Mouse (Mus musculus): ENCODE results near the gene Trak1. TPM values are rescaled to one million over a fixed set of nuclear protein-coding genes. Genes with fewer than 3 reads are reported as not detected.
A peak's percentile ranks its signal among the peaks of the same experiment; 100 is the strongest.

The Trak1 gene
- 100 to 1,000 TPM; 180 to 193 TPM for total RNA-seq (2021)
- long read RNA-seq, experiment 1, full-length matches to known transcripts = 16 of 81 reads
- long read RNA-seq, experiment 1, partial matches to known transcripts = 14 of 81 reads
- long read RNA-seq, experiment 1, other reads (novel, unspliced or antisense) = 51 of 81 reads
- long read RNA-seq, experiment 2, full-length matches to known transcripts = 50 of 112 reads
- long read RNA-seq, experiment 2, partial matches to known transcripts = 30 of 112 reads
- long read RNA-seq, experiment 2, other reads (novel, unspliced or antisense) = 32 of 112 reads

DNA sequence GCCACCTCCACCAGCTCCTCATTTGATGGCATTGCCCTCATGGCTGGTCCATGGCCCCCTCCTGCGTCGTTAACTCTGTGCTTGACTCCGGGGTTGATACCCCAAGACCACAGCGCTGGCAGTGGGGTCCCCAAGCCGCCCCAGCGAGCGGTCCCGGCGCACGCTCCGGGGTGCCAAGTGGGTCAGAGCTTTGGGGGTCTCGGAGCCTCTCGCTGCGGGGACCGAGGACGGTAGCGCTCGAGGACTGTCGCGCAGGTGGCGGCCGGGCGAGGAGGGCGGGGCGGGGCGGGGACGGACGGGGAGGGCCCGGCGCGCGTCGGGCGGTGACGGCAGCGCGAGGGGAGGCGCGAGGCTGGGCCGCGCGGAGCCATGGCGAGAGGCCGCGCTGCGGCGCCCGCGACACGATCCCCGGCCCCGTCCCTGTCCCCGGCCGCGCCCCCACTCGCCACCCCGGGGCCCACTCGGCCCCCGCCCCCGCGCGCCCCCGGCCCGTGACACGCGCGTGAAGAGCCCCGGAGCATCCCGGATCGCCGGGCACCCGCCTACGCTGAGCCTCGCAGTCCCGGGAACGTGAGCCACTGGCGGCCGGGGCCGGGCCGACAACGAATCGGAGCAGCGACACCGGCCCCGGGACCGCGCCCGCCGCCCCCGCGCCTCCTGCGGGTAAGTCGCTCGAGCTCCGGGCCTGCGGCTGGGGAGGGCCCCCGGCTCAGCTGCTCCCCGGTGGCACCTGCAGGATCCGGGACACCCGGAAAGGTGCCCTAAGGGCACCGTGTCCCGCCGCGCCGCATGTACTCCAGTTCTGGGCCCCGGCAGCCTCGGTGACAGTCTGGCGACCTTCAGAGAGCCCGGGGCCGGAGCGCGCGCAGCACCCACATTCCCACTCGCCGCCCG lies at the start of gene Trak1:
Gene Trak1 (plus strand): TSS at position 332 of the 894 bp plus-strand sequence.
- peak; percentile 79 for DNase-seq

- peak; percentile 65 for DNase-seq
Observed at GRCm38 (mm10) chr9:121247956-121248775, 49.1 kb upstream of the Trak1 start.

- no peak for DNase-seq
Observed at GRCm38 (mm10) chr9:121249805-121250204, 47.5 kb upstream of the Trak1 start.

- DNase-seq = no peak
Observed at GRCm38 (mm10) chr9:121250854-121251253, 46.4 kb upstream of the Trak1 start.

DNA sequence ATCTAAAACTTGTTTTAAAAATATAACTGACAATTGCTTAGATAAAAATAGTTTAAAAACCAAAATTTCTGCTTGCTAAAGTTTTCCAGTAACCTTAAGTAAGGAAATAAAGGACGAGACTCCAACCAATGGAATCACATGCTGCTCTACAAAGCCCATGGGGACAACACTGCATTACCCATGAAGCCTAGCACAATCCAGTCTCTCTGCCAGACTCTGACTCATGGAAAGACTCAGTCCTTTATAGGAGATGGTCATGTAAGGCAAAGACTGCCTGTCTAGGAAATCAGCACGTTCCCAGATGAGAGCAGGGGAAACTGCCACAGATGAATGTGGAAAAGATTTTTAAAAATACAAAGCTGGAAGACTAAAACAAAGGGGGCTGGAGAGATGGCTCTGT lies 43.3 kb upstream of the Trak1 start:
- peak; percentile 44 for DNase-seq

DNA sequence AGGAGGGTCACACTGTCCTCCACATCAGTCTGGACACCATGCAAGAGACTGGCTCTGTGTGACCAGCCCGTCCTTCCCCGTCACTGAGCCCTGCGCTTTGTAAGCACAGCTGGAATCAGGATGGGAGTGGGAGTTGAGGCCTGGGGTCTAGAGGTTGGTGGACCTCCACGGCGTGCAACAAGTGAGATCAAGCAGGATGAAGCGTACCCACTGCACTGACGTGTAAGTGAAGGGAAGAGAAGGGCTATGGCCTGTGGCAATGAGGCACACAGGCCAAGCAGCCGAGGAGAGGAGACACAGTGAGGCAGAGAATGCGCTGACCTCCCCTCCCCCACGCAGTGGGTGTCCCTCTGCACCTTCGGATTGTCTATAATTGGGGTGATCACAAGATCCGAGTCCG lies 42.5 kb upstream of the Trak1 start:
- DNase-seq = no peak

GRCm38 (mm10) chr9:121257106-121257505 lies 40.2 kb upstream of the Trak1 start:
- DNase-seq = no peak

DNA sequence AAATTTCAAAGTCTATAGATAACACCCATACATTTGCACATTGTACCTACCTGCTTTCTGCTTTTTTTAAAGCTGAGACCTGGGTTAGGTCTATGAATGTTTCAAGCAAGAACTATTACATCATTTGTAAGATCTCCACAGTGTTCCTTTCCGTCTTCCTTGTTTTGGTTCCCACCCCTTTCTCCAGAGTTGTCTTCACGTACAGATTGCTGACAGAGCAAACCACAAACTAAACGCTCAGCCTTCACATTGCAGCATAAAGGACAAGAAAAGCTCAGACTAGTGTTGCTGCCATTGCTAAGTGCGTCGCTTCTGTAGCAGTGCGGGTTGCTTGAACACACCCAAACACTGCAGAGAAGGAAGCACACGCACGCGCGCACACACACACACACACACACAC lies 32.0 kb upstream of the Trak1 start:
- DNase-seq = no peak

GRCm38 (mm10) chr9:121271149-121271548 lies 26.2 kb upstream of the Trak1 start:
- DNase-seq = no peak

DNA sequence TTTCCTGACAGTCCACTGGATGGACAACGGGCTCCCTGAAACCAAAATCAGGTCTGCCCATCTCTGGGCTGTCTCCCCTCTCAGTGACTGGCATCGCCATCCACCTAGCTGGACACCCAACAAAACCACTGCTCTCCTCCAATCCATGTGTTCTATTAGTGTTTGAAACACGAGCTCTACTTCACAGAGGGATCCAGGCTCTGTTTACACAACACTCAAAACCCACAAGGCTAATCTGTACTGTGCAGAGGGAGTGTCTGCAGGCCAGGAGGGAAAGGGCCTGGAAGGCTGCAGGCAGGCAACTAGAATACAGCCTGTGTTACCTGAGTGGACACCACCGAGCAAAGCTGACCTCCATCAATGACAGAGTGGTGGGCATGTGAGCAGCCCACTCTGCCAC lies 25.7 kb upstream of the Trak1 start:
- DNase-seq = no peak

- no peak for DNase-seq
Observed at GRCm38 (mm10) chr9:121276745-121277117, 20.6 kb upstream of the Trak1 start.

DNA sequence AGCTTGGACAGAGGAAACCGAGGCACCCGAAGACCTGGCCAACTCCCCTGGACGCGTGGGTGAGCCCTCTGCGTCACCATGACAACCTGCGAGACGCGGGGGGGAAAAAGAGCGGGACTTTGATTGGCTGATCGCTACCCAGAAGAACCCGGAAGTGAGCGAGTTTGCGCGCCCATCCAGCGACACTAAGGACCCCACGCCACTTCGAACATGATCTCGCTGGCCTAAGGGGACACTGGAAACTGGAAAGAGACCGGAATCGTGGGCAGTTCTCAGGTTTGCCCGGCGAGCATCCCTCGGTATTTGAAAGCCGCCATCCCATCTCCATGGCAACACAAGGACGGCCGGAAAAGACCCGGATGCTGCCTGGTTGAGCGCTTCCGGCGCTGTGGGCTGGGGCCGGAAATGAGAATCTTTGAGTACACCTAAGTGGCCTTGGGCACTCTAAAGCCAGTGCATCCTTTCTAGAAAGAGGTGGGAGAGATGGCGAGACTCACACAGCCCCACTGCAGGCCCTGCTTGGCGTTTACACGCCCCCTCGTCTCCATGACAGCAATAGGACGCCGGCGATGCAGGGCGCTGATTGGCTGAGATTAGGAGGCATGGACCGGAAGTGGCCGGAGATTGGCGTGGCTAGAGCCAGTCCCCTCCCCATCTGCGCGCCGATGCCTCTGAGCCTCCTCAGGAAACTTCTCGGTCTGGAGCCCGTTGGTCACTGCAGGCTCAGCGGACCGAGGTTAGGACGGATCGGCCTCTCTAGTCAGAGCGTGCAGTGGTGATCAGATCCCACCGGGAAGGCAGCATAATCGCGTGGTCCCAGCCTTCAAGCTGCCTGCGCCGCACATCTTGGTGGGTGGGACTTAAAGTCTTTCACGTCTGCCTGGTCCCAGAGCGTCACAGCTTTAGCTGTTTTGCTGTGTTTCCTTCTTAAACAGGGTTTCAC lies 19.9 kb upstream of the Trak1 start, which contains the start of gene Ulk4:
Gene Ulk4 (minus strand): TSS at position 80 of the 943 bp plus-strand sequence.
- DNase-seq = peak; percentile 90

- no peak for DNase-seq
Observed at GRCm38 (mm10) chr9:121279216-121279615, 18.1 kb upstream of the Trak1 start.

DNA sequence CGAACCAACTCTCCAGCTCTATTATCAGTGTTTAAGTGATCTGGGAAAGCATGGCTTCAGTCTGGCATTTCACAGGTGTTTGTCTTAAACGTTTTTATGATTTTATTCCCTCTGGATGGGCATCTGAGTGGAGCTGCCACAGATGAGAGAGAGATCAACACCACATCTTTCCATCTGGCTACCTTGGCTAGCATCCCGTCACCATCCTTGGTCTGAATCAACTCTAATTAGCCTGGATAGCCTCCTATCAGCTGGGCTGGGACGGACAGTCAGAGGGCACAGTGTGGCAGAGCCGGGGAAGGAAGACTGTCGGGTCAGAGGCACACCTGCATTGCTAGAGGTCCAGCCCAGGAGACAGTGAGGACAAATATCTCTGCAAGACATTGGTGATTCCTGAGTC lies 15.4 kb upstream of the Trak1 start:
- DNase-seq = no peak

DNA sequence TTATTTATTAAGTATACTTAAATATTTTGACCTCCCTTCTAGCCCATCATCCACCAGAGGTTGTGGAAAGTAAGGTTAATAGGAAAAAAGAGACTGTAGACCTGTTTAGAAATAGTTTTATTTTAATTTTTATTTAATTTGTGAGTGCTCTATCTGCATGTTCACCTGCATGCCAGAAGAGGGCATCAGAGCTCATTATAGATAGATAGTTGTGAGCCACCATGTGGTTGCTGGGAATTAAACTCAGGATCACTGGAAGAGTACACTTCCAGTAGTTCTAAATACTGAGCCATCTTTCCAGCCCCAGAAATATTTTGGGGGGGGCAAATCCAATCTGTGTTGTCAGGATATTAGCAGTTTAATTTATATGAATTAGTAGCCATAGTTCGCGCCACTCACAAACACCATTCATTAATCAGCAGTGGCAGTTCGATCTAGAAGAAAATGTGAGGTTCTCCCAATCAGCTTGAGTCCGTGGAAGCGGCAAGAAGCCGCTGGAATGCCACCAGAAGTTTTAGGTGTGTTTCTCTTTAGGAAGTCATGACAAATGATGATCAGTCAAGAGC lies 13.6 kb upstream of the Trak1 start:
- DNase-seq = no peak

DNA sequence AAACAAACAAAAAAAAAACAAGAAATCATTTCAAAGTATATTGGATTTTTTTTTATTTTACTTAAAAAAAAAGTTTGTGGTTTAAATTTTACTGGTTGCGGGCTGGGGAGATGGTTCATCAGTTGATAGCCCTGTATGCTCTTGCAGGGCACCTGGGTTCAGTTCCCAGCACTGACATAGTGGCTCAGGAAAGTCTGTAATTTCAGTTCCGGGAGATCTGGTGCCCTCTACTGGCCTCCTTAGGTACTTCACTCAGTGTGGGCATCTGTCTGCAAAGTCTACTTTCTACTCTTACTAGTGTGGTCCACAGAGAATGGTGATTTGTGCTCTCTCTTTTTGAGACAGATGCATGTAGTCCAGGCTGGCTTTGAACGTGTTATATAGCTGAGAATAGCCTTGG lies 12.9 kb upstream of the Trak1 start:
- DNase-seq = no peak

DNA sequence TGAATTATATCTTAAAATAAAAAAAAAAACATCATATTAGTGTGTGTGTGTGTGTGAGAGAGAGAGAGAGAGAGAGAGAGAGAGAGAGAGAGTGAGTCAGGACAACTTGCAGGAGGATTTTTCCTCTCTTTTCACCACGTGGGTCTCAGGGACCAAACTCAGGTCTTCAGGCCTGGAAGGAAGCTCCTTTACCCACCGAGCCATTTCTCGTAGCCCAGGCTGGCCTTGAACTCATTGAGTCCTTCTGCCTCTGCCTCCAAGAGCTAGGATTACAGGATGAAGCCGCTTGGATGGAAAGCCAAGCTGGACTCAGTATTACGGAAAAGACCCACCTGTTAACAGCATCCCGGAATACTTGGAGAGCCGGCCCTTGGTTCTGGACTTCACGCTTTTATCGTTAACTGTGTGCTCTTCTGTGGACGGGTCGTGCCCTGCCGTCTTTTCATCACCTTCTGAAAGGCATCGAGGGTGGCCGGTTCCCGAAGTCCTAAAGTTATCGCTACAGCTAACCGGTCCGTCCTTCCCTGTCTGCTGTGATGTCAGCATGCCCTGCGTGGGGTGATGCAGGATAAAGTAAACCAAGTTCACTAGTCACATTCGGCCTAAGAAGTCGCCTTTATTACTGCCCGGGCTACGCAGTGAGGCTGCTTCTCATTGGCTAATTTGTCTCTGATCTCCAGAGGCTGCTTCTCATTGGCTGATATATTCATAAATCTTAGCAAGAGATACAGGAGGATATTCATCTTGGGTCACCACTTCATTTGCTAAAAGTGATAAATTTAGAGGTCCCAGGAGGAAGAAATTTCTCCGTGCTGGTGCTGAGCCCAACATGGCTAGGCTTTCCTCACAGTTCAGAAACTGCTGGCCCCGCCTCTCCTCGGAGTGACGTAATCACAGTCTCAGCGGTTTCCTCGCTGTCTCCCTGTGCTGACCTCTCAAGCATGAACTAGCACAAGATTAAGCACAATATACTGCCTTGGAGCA lies 11.7 kb upstream of the Trak1 start:
- peak; percentile 68 for DNase-seq

GRCm38 (mm10) chr9:121286325-121286901 lies 10.9 kb upstream of the Trak1 start:
- no peak for DNase-seq

GRCm38 (mm10) chr9:121291275-121291674 lies 6.0 kb upstream of the Trak1 start:
- no peak for DNase-seq
